Mouse (Mus musculus): ENCODE results near the gene Sart1.
"Not testable (repeated sequence)": the region's sequence is repeated elsewhere in the genome, so short reads cannot be mapped to it uniquely, and the experiment has no call there.

The Sart1 gene

DNA sequence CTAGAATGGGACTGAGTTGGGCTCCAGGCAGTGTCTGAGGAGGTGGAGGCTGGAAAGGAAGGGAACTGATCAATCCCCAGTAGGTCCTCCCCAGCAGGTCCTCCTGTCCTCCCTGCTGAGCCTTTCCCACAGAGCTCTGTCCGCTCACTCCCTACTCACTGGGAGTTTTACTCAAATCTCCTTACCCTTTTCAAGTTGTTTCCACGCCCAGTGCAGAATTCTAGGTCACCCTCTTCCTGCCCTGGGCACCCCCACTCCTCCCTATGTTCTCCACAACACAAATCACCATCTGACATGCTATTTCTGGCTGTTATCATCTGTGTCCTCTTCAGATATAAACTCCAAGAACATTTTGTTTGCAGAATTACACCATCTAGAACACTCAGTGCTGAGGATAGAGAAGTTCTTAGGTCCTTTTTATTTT is 26.0 kb upstream of the Sart1 start:
- DNase-seq (ENCODE audit: inconsistent ontology term): no peak

DNA sequence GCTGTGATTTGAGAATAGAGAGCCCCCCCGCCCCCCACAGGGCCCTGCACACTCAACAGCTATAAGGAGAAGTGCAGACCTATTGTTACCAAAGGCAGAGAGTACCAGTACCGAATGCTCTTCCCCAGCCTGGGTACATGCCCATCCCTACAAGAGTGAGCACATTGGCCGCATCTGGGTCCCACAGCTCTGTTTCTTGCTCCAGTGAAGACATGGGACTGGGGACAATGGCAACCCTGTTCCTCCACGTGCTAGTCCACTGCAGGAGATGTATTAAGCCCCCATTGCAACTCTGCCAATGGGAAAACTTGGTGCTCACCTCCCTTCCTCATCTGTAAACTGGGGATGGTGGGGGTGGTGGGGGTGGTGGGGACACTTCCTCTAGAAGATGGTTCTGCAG is 25.3 kb upstream of the Sart1 start:
- DNase-seq (ENCODE audit: inconsistent ontology term): no peak

DNA sequence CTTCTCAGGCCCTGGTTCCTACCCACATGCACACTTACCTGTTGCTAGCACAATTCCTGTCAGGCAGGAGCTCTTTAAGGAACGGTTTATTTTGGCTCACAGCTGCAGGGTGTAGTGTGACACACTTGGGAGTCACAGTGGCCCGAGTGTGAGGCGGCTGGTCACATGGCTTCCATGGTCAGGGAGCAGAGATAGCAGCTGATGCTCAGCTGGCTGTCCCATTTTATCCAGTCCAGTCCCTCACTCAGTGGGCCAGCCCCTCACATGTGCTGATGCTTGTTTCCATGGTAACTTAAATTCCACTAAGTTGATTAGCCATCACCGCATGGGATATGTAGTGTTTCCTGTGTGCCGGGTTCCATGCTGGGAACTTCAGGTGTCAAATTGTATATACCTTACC is 23.5 kb upstream of the Sart1 start:
- DNase-seq (ENCODE audit: inconsistent ontology term): no peak

DNA sequence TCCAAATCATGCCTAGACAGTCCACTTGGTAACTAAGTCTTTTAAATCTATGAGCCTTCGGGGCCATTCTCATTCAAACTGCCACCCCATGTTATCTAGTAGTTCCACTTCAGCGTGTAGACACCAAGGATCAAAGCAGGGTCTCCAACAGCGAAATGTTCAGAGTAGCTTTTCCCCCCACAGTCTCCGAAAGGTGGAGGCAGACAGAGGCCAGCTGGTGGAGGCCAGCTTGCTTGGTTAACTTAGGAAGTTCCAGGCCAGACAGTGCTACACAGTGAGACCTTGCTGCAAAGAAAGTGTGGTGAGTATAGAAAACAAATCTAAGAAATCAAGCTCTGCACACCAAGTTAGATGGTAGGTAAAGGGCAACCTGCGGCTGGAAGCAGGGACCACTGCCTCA is 22.1 kb upstream of the Sart1 start:
- DNase-seq (ENCODE audit: inconsistent ontology term): no peak

DNA sequence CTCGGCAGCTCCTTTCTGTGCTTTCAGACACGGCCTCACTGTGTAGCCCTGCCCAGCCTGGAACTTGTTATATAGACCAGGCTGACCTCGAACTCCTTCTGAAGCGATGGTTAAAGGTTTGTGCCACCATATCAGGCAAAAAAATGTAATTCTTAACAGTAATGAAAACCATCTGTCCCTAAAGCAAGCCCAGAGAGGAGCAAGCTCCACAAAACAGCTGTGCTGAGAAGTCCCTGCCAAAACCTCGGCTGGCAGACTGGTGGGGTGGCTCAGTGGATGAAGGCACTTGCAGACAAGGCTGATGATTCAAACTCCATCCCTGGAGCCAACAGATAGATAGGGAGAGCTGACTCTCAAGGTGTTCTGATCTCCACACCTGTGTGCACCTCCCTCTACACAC is 20.6 kb upstream of the Sart1 start:
- no peak for DNase-seq (ENCODE audit: inconsistent ontology term)

DNA sequence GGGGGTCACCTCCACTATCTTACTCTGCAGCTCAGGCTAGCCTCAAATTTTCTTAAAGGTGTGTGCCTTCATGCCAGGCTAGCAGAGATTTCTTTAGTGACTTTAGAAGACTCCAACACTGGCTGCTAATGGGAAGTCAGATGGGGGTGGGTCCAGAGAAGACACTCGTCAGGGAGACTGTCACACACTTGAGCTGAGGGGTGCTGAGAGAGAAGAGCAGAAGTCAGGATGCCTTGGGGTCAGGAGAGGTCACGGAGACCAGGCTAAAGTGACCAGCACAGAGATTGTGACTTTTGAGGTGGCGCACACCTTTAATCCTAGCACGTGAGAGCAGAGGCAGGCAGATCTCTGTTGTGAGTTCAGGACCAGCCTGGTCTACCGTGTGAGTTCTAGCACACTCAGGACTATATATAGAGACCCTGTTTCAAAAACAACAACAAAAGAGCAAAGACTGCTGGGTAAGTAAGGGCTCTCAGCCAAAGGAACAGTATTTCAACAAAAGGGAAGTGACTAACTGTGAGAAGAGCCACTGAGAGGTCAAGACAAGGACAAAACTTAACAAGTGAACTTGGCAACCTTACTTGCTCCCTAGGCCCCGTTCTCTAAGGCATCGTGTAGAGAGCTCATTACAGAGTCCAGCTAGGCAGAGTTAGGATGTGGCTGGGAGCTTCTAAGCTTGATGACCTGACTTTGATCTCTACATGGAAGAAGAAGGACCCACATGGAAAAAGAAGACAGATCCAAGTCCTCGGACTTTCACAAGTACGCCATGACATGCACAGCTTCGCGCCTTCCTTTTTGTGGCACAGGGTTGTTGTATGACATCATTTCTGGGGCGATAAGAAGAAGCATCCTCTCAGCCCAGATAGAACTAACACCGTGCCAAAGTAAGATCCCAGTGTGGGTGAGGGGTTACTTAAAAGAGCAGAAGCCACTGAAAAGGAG is 19.8 kb upstream of the Sart1 start:
- DNase-seq (ENCODE audit: inconsistent ontology term): no peak

DNA sequence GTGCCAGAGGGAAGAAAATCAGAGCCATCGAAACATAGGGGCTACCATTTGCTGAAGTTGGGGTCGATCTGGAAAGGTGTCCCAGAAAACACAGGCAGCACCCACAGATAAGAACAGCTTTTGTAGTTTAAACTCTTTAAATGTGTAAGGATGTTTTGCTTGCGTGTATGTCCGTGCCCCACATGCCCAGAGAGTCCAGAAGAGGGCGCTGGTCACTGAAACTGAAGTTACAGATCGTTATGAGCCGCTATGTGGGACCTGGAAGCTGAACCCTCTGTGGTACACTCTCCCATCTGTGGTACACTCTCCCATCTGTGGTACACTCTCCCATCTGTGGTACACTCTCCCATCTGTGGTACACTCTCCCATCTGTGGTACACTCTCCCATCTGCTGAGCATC is 18.6 kb upstream of the Sart1 start:
- DNase-seq (ENCODE audit: inconsistent ontology term): peak; percentile 64

DNA sequence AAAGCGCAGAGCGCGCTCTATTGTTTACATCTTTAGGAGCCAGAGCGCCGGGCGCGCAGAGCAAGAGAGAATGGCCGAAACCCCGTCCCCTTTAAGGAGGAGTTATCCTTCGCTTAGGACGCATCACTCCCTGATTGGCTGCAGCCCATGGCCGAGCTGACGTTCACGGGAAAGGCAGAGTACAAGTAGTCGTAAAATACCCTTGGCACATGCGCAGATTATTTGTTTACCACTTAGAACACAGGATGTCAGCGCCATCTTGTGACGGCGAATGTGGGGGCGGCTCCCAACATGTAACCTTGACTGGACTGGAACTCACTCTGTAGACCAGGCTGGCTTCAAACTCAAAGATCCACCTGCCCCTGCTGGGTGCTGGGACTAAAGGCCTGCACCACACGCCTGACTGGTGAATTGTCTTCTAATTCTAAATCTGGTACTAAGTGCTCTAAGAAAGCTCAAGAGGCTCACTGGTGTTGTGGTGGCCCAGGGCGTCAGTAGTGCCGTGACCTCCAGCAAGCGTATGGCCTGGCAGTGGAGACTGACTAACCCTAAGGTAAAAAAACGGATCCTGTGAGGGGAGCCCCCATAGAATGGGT is 18.1 kb upstream of the Sart1 start:
- DNase-seq (ENCODE audit: inconsistent ontology term): peak; percentile 73

DNA sequence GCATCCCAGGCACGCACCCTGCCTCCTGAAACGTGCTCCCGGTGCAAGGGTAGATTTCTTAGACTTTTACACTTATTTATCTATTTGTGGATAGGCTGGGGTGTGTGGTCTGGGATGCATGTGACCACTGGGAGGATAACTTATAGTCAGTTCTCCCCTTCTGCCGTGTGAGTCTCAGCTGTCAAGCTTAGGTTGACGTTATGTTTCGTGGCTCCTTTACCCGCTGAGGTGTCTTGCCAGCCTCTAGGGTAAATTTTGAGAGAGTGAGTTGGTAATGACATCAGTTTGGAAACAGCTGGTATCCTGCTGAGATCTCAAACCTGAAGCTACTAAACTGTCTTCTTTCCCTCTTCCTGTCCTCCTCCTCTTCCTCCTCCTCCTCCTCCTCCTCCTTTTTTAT is 17.4 kb upstream of the Sart1 start:
- DNase-seq (ENCODE audit: inconsistent ontology term): no peak

DNA sequence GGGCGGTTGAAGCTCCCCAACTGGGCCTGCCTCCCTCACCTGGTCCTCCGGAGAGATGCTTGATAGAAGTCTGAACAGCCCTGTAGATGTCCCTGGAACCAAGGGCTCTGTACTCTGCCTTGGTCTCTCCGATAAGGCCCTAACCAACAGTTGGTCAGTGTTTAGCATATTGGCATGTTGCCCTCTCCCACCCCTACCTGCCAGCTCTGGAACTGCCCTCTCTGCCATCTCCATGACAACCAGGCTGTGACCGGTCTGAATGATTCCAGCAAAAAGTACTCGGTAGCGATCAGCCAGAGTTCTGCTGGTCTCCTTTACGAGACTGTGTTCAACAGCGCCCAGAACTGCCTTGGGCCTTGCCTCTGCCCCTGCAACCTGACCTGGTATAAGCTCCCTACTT is 13.8 kb upstream of the Sart1 start, which contains the start of gene Tsga10ip:
Gene Tsga10ip, minus strand, starts transcription at position 234 of the 400 bp plus-strand sequence.
- no peak for DNase-seq (ENCODE audit: inconsistent ontology term)

DNA sequence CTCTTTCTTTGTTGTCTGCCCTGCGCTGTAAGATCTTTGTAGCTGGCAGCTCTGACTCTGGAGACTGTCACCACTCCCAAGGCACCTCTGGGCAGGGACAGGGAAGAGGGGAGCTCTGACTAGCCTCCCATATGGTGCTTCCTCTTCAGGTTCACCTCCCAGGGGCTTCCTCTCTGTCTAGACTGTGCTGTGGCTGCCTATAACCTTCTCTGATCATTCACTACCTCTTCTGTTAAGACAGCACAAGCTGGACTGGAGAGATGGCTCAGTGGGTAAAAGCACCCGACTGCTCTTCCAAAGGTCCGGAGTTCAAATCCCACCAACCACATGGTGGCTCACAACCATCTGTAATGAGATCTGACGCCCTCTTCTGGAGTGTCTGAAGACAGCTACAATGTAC is 12.6 kb upstream of the Sart1 start:
- not testable (repeated sequence) for DNase-seq (ENCODE audit: inconsistent ontology term)

DNA sequence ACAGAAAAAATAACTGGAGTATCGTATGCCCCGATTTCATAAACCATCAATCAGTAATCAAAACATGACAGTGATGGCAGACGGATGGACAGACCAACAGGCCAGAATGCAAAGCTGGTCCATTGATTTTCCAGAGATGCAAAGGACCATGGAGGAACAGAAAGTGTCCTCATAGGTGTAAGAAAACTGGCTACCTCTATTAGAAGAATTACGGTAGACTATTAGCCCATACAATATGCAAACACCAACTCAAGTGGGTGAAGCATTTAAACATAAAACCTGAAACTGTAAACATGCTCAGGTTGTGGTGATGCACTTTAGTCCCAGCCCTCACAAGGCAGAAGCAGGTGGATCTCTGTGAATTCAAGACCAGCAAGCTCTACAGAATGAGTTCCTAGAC is 6.9 kb upstream of the Sart1 start:
- no peak for DNase-seq (ENCODE audit: inconsistent ontology term)

DNA sequence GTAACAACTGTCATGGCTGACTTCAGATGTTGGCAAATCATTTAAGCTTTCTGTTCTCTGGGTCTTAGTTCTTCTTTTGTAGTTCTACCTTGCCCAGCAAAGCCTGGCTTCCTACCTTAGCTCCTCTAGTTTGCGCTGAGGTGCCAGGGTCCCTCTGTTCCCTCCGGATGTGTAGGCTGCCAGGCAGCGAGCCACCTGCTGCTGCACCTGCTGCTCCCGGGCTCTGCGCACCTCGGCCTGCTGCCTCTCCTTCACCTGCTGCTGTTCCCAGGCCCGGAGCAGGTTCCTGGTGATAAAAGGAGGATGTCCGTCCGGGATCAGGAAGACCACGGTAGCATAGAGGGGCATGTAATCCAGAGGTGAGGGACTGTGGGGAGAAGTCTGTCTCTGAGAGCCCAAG is 5.7 kb upstream of the Sart1 start:
- no peak for DNase-seq (ENCODE audit: inconsistent ontology term)

DNA sequence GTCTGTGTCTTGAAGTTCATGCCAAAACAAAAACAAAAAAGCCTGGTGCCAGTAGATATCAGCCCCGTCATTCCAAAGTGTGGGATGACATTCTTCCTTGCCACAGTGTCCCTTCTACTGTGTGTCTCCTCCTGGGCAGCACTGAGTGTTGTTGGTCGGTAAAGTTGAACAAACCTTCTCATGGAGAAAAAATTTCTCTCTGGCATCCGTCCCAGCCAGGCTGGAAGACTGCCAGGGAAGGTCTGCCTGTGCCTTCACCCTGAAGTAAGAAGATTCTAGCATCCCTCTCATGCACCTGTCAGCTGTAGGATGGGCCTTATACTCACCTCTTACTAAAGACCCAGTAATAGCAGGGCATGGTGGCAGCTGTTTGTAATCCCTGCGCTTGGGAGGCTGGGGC is 4.4 kb upstream of the Sart1 start:
- DNase-seq (ENCODE audit: inconsistent ontology term): peak; percentile 94

DNA sequence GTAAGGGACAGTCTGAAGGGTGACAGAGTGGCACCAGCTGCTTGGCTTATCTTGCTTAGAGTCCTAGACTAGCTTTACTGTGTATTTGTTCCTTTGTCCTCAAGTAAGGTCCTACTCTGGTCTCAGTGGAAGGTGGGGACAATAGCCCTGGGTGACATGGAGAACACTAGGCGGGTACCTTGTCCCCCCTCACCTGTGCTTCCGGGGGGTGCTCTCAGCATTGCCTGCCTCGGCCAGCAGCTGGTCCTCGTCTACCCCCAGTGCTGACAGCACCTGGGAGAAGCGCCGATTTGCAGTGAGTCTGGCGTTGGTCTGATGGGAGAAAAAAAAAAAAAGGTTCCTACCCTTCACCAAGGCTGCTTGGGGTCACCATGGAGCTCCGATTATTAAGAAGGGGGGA is 1.9 kb upstream of the Sart1 start:
- DNase-seq (ENCODE audit: inconsistent ontology term): no peak

DNA sequence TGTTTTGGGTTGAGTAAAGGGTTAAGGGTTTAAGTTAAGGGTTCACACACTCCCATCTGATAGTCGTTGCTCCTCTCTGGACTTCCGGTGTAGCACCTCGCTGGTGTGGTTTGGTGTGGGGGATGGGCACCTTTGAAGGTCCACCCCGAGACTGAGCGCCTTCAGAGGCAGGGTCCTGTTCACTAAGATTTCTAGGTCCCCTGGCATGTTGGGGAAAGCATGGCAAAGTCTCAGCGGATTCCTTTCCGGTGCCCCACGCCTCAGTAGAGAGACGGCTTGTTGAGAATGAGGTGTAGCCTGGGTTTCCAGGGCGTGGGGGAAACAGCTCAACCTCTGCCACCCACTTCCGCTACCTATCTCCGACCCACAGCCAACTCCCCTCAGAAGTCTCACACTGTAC is 1.1 kb upstream of the Sart1 start:
- no peak for DNase-seq (ENCODE audit: inconsistent ontology term)

DNA sequence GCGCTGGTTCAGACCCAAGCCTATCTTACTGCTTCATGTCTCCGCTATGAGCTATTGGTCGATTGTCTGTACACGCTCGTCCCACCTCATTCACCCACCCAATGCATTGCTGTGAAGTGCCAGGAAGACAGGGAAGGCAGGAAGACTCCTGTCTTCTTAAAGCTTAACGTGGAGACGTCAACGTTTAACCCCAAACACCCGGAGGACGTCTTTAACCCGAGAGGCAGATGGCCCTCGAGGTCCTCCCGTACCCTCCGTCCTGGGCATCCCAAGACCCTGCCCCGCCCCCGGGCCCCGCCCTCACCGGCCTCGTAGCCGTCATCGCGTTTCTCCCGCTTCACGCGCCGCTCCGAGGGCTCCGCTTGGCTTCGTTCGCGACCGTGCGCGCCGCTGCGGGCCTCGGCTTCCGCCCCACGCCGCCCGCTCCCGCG is 477 bp downstream of the Sart1 start:
- peak; percentile 64 for DNase-seq (ENCODE audit: inconsistent ontology term)

DNA sequence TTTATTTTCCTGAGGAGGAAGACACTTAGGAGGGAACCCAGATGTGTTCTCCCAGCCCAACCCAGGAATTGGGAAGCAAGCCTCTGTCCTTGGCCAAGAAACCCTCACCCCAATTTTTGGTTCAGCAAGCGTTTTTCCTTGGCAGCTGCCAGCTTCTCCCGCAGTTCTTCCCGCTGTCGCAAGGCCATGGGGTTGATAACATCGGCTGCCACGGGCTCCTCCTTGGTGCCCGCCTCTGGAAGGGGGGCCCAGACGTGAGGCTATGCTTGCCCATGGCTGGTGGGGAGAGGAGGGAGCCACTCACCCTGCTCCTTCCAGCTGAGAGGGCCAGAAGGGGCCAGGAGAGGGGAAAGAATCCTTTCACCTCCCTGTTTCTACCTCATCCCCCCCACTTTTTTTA is 3.8 kb downstream of the Sart1 start:
- DNase-seq (ENCODE audit: inconsistent ontology term): no peak

DNA sequence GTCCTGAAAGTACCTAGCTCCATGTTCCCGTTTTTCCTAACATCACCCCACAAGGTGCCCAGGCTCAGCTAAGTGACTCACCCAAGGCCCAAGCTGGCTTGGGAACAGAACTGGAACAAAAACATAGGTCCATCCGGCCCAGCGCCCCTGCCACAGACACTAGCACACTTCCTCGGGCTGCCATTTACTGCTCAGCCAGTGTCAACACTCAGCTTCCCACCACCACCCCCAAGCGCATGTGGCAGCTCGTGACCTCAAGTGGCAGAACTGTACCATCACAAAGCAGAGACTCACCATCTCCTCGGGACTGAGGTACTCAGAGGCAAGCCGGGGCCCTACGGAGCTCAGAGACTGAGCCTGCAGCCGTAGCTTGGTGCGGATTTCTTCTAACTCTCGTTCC is 5.2 kb downstream of the Sart1 start:
- DNase-seq (ENCODE audit: inconsistent ontology term): no peak

DNA sequence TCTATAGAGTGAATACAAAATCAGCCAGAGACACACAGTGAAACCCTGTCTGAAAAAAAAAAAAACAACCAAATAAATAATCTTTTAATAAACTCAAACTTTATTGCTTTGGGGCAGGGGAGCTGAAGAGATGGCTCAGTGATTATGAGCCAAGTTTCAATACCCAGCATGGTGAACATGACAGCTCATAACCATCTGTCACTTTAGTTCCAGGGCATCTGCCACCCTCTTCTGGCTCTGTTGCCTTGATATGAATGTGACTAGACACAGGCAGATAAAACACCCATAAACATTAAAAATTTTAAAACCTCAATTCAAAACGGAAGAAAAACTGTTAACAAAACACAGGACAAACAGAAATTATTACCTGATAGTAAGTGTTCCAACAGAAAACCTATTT is 11.1 kb downstream of the Sart1 start:
- DNase-seq (ENCODE audit: inconsistent ontology term): no peak

DNA sequence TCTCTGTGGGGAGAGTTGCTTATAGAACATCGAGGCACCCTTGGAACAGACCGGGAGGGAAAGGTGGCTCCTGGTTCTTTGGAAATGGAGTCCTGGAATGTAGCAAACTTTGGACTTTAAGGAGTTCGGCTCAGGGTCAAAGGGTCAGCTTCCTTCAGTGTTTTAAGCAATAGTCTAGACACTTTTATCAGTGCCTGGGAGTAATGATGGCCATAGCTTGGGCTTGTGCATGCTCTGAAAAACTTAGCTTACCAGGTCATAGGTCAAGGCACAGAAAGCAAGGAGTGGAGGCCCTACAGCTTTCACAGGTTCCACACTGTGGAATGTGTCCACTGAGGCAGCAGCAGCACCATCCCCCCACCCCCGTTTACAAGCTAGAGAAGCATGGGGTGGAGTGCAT is 13.8 kb downstream of the Sart1 start:
- no peak for DNase-seq (ENCODE audit: inconsistent ontology term)

DNA sequence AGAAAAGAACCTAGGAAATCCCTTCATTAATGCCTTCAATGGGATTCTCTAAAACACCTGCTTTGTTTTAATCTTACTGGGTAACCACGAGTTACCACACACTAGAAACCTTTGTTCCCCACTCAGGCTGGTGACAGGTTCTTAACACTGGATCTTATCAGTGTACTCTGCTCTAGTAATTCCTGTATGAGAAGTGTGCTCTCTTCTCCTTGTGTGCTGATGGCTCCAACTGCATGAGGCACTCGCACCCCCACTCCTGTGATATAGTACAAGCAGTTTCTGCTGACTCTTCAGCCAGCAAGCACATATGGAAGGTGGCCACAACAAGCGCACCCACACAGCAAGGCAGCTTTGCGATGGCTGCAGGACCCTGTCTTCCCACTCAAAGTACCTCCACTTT is 14.3 kb downstream of the Sart1 start:
- DNase-seq (ENCODE audit: inconsistent ontology term): no peak

DNA sequence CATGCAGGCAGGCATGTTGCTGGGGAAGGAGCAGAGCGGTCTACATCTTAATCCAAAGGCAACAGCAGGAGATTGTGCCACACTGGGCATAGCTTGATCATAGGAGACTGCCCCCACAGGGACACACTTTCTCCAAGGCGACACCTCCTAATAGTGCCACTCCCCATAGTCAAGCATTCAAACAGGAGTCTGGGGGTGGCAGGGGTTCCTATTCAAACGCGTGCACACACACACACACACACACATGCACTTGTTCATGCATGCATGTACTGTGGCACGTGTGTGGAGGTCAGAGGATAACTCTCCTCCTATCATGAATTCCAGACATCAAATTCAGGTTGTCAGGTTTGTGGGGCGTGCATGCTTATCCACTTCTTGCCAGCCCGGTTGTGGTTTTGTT is 15.8 kb downstream of the Sart1 start:
- DNase-seq (ENCODE audit: inconsistent ontology term): no peak
